Mouse (Mus musculus) B cell, adult 2 months (primary cell): Measurements from ENCODE around the gene Fmr1.
A peak's percentile ranks its signal among the peaks of the same experiment; 100 is the strongest.
"Not testable (repeated sequence)": the region's sequence is repeated elsewhere in the genome, so short reads cannot be mapped to it uniquely, and the experiment has no call there.

Source experiments
- DNase-seq, 2 experiments: peaks; one replicate each; pipeline ENCODE4 v3.0.0; 2022

The Fmr1 gene

GRCm38 (mm10) chrX:68678333-68678740 is at the start of gene Fmr1:
Gene Fmr1 (plus strand): TSS chrX:68678541.
- peak; percentile 98 to 99 for DNase-seq

GRCm38 (mm10) chrX:68641603-68642002 is 36.7 kb upstream of the Fmr1 start:
- DNase-seq: no peak

GRCm38 (mm10) chrX:68645154-68645919 is 33.0 kb upstream of the Fmr1 start:
- DNase-seq: no peak

GRCm38 (mm10) chrX:68677508-68677907 is 833 bp upstream of the Fmr1 start:
- DNase-seq: peak in 1 of 2 experiments; percentile 8

- peak in 1 of 2 experiments; percentile 26 for DNase-seq
Measured at GRCm38 (mm10) chrX:68678815-68679486, 610 bp downstream of the Fmr1 start.

GRCm38 (mm10) chrX:68684706-68685105 is 6.4 kb downstream of the Fmr1 start:
- DNase-seq: no peak

- not testable (repeated sequence) for DNase-seq
Measured at GRCm38 (mm10) chrX:68691936-68692335, 13.6 kb downstream of the Fmr1 start.

- DNase-seq: no peak
Measured at GRCm38 (mm10) chrX:68736902-68737301, 58.6 kb downstream of the Fmr1 start.

GRCm38 (mm10) chrX:68740088-68740487 is 61.7 kb downstream of the Fmr1 start:
- no peak for DNase-seq

GRCm38 (mm10) chrX:68761606-68762005 is 83.3 kb downstream of the Fmr1 start, which contains the start of gene Fmr1nb:
Gene Fmr1nb (plus strand): TSS chrX:68761839.
- no peak for DNase-seq
